Mouse (Mus musculus) cerebellum, adult (tissue): ENCODE measurements around the gene Cfhr1.

Experiments
- ATAC-seq: cut with Nextera tagmentation; 2 replicates; pipeline ENCODE4 v1.9.2; 2017; ENCODE audit warnings: mild to moderate bottlenecking, moderate library complexity, mixed read lengths; ENCODE audit not compliant: insufficient number of reproducible peaks, low FRiP score, low TSS enrichment

The Cfhr1 gene

DNA sequence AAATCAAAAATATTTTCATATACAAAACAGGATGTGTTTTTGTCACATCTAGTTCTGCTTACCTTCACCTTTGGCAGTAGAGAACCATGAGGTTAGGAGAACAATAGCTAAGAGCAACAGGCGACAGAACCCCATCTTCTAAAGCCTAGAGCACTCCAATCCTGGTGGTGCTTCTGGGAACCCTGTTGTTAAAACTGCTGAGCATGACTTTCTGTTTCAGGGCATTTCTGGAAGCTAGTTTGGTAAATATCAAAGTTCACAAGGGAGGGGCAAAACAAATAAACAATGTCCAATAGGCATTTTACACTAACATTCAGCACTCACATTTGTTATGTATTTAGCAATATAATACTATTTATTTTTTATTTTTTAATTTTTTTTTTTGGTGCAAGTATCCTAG, at the start of gene Cfhr1:
TSS of gene Cfhr1 (minus strand) at position 249 of the 400 bp plus-strand sequence.
- no peak for ATAC-seq

DNA sequence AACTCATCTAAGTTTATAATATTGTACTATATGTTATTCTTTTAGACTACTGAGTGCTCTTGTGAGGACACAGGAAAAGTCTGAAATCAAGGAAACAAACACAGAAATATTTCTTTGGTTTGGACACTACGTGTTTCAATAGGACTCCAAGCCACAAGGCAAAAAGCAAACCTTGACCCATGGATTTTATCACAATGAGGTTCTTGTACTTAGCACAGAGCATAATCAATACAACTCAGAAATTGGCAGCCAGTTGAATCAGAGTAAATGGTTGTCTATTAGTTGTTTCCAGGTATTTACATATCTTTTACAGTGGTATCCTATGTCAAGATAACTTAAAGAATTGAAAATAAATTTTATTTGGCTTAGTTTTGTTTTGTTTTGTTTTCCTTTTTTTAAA, 8.8 kb downstream of the Cfhr1 start:
- ATAC-seq: no peak

DNA sequence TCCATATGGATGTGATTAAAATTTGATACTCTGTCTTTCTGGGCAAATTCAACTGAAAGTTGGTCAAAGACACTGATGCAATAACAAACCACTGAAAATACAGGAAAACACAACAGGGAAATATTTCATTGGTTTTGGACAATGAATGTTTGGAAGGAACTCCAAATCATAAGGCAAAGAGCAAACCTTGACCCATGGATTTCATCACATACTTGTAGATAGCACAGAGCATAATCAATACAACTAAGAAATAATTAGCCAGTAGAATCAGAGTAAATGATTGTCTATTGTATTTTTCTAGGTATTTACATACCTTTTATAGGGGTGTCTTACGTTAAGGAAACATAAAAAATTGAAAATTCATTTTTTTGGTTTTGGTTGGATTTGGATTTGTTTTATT, 11.5 kb downstream of the Cfhr1 start:
- ATAC-seq: no peak

DNA sequence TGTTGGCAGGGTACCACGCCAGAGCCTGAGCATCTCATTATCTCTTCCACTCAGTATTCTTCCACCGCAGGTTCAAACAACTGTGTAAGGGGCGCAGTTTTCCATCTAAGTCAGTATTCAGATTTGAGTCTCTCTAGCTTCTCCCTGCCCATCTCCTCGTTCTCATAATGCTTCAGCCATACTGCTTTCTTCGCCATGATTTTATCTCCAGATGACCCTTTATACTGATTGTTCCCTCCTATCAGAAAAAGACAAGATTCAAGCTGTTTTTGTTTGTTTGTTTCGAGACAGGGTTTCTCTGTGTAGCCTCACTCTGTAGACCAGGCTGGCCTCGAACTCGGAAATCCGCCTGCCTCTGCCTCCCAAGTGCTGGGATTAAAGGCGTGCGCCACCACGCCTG, 45.5 kb downstream of the Cfhr1 start:
- ATAC-seq: no peak

DNA sequence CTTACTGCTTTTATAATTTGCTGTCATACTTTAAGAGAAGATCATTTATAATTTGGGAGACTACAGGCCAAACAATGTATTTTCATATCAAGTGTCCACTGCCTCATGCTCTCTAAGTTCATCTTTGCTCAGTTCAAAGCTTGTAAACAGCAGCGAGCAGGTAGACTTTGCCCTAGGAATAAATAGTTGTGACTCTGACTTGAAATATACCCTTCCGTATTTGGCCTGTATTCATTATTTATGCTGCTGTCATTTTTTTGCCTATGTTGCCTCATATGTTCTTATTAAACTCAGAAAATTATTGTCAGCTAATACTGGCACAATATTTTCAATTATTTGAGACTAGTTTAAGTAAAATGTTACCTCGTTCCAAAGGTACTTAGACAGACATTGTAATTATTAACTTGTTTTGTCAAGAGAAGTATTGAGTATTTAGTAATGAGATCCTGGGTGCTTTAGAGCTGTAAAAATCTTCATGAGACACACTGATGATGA, 58.8 kb downstream of the Cfhr1 start, which contains the start of gene F13b:
TSS of gene F13b (plus strand) at position 445 of the 495 bp plus-strand sequence.
- ATAC-seq: no peak

DNA sequence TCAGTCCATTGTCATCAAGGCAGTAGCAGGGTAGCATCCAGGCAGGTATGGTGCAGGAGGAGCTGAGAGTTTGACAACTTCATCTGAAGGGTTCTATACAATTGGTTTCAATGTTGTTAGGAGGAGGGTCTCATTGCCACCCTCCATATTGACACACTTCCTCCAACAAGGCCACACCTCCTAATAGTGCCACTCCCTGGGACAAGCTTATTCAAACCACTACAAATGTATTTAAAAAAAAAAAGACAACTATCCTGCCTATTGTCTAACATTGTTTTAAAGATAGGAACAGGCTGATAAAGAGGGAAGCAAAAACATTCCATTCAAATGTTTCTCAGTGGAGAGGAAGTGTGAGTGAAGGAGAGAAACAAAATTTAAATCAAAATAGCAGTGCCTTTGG, 60.3 kb downstream of the Cfhr1 start:
- no peak for ATAC-seq
